Mouse (Mus musculus) thymus, adult 18-20 months (tissue): ENCODE data around the gene Sh2d3c.

Experiments
- DNase-seq, 2 experiments: peaks; one replicate each; pipeline ENCODE4 v3.0.0; 2022; ENCODE audit warnings: mixed read lengths in 2 of 2

Gene Sh2d3c

DNA sequence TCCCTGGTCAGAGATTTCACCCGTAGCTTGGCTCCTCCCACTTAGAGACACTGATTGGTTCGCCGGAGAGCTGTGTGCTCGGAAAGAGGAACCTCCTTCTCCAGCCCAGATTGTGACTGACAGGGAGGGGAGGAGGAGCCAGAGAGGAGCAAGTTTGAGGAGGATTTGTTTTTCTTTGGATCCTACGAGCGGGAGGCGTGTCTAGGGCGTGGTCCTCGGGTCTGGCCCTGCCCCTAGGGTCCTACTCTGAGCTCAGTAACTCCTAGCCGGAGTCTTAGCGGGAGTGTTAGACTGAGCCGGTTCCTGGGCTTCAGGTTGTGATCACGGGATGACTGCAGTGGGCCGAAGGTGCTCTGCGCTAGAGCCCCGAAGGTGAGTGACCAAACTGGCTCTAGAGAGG lies 6.6 kb downstream of the Sh2d3c start:
- DNase-seq = peak; percentile 69 to 79

GRCm38 (mm10) chr2:32728463-32728862 lies 7.6 kb downstream of the Sh2d3c start:
- no peak for DNase-seq

DNA sequence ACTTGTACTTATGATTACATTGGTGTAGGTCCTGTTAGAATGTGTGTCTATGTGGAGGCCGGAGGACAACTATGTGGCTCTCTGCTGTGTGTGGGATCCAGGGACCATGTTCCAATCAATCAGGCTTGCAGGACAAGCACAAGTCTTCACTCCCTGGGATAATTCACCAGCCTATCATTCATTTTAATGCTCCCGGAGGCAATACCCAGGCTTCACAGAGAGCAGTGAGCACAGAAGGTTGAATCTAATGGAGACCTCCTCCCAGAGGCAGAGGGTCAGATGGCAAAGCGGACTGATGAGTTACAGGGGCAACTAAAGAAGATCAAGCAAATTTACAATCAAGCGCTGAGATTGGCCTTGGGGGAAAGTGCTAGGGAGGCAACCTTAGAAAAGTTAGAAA lies 8.7 kb downstream of the Sh2d3c start:
- no peak for DNase-seq

DNA sequence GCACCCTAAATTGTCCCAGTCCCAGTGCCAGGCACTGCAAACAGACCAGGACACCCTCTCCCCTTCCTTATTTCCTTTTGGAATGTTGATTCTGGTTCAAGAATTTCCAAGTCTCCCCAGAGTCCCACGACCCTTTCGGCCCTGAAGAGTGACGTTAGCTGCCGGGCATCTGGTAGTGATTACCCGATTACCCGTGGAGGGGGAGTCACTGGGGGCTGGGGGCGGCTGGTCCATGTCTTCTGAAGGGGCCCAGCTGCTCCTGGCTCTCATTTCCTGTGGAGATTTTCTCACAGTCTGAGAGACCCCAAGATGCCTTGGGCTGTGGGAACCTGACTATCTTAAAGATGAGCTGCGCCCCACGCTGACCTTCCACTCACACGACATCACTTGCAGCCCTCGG lies 10.0 kb downstream of the Sh2d3c start:
- DNase-seq = no peak

GRCm38 (mm10) chr2:32731911-32732310 lies 11.1 kb downstream of the Sh2d3c start:
- DNase-seq = no peak

DNA sequence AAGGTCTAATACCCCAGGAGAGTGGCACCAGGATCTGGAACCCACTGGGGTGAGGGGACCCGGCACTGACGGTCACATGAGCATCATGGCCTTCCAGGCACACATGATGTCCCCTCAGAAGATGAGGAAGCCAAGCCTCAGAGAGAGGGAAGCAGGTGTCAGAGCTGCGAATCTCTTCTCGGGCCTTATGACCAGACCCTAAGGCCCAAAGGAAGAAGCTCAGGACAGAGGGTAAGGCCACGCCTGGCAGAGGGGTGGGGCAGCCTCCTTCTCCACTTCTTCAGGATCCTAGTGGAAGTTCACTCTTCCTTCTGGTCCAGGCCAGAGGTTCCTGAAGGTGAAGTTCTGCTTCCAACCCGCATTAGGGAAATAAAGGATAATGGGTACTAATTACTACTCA lies 11.8 kb downstream of the Sh2d3c start:
- no peak for DNase-seq

DNA sequence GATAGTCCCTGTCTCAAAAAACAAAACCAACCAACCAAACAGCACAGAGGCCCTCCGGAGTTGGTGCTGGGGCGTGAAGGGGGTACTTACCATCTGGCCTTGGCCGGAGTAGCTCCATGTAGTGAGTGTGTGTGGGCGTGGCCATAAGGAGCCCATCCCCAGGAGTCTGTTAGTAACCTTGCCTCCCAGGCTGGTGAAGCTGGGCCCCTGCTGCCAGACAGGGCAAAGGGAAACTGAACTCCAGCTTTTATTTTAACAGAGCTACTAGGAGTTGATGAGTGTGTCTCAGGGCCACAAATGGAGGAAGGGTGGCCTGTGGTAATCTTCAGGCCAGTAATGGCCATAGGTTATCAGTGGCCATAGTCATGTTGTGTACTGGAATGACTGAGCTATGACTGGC lies 13.6 kb downstream of the Sh2d3c start:
- no peak for DNase-seq

GRCm38 (mm10) chr2:32734933-32735332 lies 14.1 kb downstream of the Sh2d3c start:
- no peak for DNase-seq

- no peak for DNase-seq
These were observed 15.5 kb downstream of the Sh2d3c start for GRCm38 (mm10) chr2:32736306-32736829.

DNA sequence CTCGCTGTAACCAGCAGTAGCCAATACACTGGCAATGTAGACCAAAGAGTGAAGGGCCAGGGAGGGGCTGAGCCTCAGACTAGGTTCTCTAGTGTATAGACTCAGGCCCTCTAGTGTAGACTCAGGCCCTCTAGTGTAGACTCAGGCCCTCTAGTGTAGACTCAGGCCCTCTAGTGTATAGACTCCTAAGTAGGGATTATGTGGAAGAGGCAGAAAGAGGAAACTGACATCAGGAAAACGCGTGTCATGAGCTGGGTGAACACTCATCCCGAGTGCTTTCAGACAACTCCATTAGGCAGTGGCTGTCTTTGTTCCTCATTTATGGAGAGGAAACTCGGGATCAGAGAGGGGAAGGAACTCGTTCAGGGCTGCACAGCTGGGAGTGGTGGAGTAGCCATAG lies 16.2 kb downstream of the Sh2d3c start:
- DNase-seq = no peak

- no peak for DNase-seq
These were observed 18.5 kb downstream of the Sh2d3c start for GRCm38 (mm10) chr2:32739311-32739710.

DNA sequence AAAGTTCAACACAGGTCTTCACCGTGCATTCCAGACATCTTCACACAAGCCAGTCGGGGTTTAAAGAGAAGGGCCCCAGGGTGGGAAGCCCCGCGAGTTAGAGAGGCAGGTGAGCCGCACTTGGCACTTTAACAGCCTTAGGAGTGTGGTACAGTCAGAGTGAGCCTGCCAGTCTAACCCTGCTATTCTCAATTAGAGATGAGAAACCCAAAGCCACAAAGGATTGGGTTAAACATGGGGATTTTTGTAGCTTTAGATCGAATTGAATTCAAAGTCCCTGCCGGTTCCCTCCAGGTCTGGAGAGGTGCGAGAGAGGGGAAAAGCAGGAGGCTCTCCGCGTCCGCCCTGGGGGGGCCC lies 20.0 kb downstream of the Sh2d3c start, which contains the start of gene 6330409D20Rik:
TSS of gene 6330409D20Rik (minus strand) at position 101 of the 357 bp plus-strand sequence.
- DNase-seq = no peak

- no peak for DNase-seq
These were observed 20.7 kb downstream of the Sh2d3c start for GRCm38 (mm10) chr2:32741273-32742172.

DNA sequence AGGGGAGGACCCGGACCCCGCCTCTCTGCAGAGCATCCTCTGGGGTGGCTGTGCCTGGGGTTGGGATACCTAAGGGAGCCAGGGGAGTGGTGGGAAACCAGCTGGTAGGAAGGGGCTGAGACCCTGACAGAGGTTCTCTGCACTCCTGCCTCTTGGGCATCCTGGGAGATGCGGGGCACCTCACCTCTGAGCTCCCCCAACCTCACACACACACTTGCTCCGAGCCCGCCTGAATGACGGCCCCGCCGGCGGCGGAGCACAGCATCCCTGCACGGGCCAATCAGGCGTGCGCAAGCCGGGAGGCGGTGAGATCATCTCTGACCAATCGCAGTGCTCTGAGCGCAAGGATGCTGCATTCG lies 21.3 kb downstream of the Sh2d3c start:
- no peak for DNase-seq

GRCm38 (mm10) chr2:32744272-32744982 lies 23.6 kb downstream of the Sh2d3c start:
- DNase-seq = no peak

DNA sequence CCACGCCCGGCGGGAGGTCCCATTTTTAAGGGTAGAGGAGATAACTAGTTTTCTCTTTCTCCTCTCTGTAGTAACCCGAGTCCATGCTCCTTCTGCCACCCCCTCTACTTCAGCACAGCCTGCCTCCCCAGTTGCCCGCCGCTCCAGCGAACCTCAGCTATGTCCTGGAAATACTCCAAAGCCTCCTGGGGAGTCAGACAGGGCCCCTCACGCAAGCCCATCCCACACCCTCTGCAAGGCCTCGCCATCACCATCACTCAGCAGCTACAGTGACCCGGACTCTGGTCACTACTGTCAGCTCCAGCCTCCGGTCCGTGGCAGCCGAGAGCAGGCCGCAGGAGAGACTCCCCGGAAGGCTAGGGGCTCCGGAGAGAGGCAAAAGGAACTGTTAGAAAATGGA lies 28.2 kb downstream of the Sh2d3c start:
- no peak for DNase-seq

DNA sequence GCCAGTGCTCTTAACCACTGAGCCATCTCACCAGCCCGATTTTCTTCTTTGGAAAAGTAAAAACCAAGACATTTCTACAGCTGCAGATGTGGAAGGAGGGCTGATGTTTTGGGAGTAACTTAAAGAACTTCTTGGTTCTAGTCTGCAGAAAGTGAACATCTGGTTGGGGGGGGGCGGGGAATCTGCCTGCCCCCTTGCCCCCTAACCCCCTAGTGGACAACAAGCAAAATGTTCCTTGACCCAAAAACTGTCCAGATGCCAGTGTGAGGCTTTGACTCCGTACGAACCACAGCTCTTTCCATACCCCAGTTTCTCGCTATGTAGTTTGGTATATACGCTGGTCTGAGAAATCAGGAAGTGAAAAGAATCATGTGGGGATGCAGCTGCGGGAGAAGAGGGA lies 29.3 kb downstream of the Sh2d3c start:
- no peak for DNase-seq

DNA sequence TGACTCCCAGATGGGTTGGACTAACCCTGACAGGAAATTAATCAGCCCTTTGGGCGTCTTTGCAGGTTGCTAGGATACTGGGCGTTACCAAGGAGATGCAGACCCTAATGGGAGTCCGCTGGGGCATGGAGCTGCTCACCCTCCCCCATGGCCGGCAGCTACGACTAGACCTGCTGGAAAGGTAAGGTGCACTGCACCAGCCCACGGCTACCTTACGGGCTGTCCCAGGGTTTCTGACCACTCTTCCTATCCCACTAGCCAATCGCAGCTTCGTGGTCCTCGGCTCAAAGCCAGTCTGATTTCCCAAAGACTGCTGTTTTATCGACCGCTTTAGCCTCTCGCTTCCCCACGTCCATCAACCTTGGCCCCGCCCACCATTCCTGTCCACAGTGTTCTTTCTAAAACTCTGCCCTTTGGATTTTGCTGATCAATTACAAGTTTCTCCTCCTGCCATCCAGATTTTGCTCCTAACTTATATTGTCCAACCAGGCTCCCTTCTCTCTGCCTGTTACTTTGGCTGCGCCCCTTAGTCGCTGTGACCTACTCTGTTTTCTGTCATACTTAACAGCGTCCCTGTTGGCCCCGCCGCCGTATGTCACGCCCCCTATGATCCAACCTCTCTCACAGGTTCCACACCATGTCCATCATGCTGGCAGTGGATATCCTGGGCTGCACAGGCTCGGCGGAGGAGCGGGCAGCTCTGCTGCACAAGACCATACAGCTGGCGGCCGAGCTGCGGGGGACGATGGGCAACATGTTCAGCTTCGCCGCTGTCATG lies 30.2 kb downstream of the Sh2d3c start:
- no peak for DNase-seq

- DNase-seq = no peak
These were observed 30.8 kb downstream of the Sh2d3c start for GRCm38 (mm10) chr2:32751665-32752033.

DNA sequence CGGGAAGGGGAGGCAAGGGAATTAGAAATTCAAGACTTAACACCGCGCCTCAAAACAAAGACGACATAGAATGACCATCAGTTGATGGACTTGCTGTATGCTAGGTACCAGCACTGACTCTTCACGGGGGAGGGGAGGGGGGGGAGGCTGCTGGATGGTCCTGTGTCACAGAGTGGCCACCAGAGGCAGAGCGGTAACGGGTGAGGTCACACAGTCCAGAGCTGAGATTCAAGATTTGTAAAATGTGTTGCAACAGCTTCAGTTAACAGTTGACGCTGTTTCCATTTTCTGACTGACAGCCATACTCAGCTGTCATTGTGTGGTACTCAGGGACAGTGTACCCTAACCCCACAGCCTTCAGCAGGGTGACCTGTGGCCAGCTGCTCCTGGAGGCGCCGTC lies 31.3 kb downstream of the Sh2d3c start:
- DNase-seq = no peak

- DNase-seq = no peak
These were observed 35.8 kb downstream of the Sh2d3c start for GRCm38 (mm10) chr2:32756674-32757055.

- peak; percentile 98 for DNase-seq
These were observed 36.4 kb downstream of the Sh2d3c start, which contains the start of gene Tor2a for GRCm38 (mm10) chr2:32757056-32757845. Gene Tor2a (plus strand): TSS chr2:32757234.
